Mouse (Mus musculus): Measurements from ENCODE around the gene Smad5. TPM values are rescaled to one million over a fixed set of nuclear protein-coding genes. Genes with fewer than 3 reads are reported as not detected.

Smad5 gene
- polyA plus RNA-seq, 1 experiment from 2014 or later = 37.2 TPM

Other genes starting within 250 kb of the Smad5 start
- not detected in 2 replicates for gene Il9, start 220.8 kb upstream of the Smad5 start, polyA plus RNA-seq (2016; fragmentation: Nextera tagmentation; extraction: Ambion mirVana)
- gene Fbxl21, start 180.5 kb upstream of the Smad5 start, polyA plus RNA-seq (2016; fragmentation: Nextera tagmentation; extraction: Ambion mirVana) = 3.6 and 4.1 TPM in 2 replicates
- not detected in 2 replicates for gene Lect2, start 154.5 kb upstream of the Smad5 start, polyA plus RNA-seq (2016; fragmentation: Nextera tagmentation; extraction: Ambion mirVana)
- gene Tgfbi, start 93.5 kb upstream of the Smad5 start, polyA plus RNA-seq (2016; fragmentation: Nextera tagmentation; extraction: Ambion mirVana) = 38.8 and 39.9 TPM in 2 replicates
- gene Gm45623, start 50.8 kb downstream of the Smad5 start, polyA plus RNA-seq (2016; fragmentation: Nextera tagmentation; extraction: Ambion mirVana) = 0.13 and 0.14 TPM in 2 replicates
- 0.24 and 0.36 TPM in 2 replicates for gene Trpc7, start 193.0 kb downstream of the Smad5 start, polyA plus RNA-seq (2016; fragmentation: Nextera tagmentation; extraction: Ambion mirVana)

Measured in neural tube, embryonic 12.5 days (tissue).